Comparison of ENCODE assay signal across 25 mouse cellular contexts in genomic region chr10:96626120-96626750, GRCm38 (mm10). TPM values are rescaled to one million over a fixed set of nuclear protein-coding genes. Genes with fewer than 3 reads are reported as not detected.
A peak's percentile ranks its signal among the peaks of the same experiment; 100 is the strongest.
DNase-seq lines count a peak whose midpoint lies in the region; ATAC-seq and TF ChIP-seq lines count a peak whose summit lies in the region.
"Had no signal": no experiment of that assay in that cellular context is flagged by ENCODE, and none has a peak within 500 bp of the region (broad histone marks: within the 10 kb centered on the region; RNA-seq: fewer than 3 reads in every experiment).

No protein-coding gene starts in this region.

- WGBS in hindbrain, embryonic 14.5 days = 93% methylated on average over 10 of the region's 10 CpGs
- 93% methylated on average over 10 of the region's 10 CpGs for WGBS in hindbrain, embryonic 12.5 days
- WGBS in neural tube, embryonic 13.5 days = 94% methylated on average over 10 of the region's 10 CpGs
- 85% methylated on average over 10 of the region's 10 CpGs for WGBS in stomach, postnatal 0 days

- H3K27ac ChIP-seq in hindbrain, embryonic 14.5 days = no peak overlapping the region
- H3K27ac ChIP-seq in hindbrain, embryonic 12.5 days = no peak overlapping the region
- no peak overlapping the region for H3K27ac ChIP-seq in neural tube, embryonic 13.5 days (replicated peaks)
- no peak overlapping the region; the same call in 1 of the 2 replicates for H3K27ac ChIP-seq in stomach, postnatal 0 days (replicated peaks)
- H3K27ac ChIP-seq: embryonic facial prominence, embryonic 13.5 days; kidney, postnatal 0 days; midbrain, embryonic 12.5 days had no signal

- DNase-seq in adrenal gland, adult (ENCODE audit: inconsistent age in 2 of 2, low spot score in 1 of 2) = peak; percentile 50 to 63
- DNase-seq in adrenal gland, postnatal 14 days = no peak
- no peak for DNase-seq in hindbrain, embryonic 14.5 days (ENCODE audit: low spot score)
- no peak for DNase-seq in neural tube, embryonic 10.5 days (ENCODE audit: extremely low spot score, low spot score)
- DNase-seq in stomach, postnatal 0 days (ENCODE audit: low spot score) = no peak
- no peak for DNase-seq in gastrocnemius, postnatal 25 days
- DNase-seq: cerebellum, adult 11 months; cerebellum, postnatal 36 days; embryo, embryonic 11 days; gastrocnemius, postnatal 14 days; heart, adult 18-20 months; heart, postnatal 10 days; kidney, adult 11 months; liver, postnatal 0 days; lung, postnatal 10 days; thymus, postnatal 25 days had no signal

- H3K4me3 ChIP-seq in hindbrain, embryonic 14.5 days (replicated peaks; ENCODE audit: low read length) = no peak overlapping the region
- H3K4me3 ChIP-seq in hindbrain, embryonic 12.5 days = no peak overlapping the region
- no peak overlapping the region for H3K4me3 ChIP-seq in neural tube, embryonic 13.5 days
- no peak overlapping the region for H3K4me3 ChIP-seq in stomach, postnatal 0 days (ENCODE audit: low read depth, low read length)
- H3K4me3 ChIP-seq: embryonic facial prominence, embryonic 13.5 days; erythroblast, embryonic 14.5 days; heart, embryonic 12.5 days had no signal

- peak overlapping the region; percentile 96 for H3K4me2 ChIP-seq in hindbrain, embryonic 14.5 days (replicated peaks)
- H3K4me2 ChIP-seq in hindbrain, embryonic 12.5 days (replicated peaks) = no peak overlapping the region
- H3K4me2 ChIP-seq in neural tube, embryonic 13.5 days = 0 out of 2 replicates have a peak overlapping the region, but pooled peaks have one; percentile 5
- peak overlapping the region; percentile 8; the same call in 1 of the 2 replicates for H3K4me2 ChIP-seq in stomach, postnatal 0 days (replicated peaks; ENCODE audit: low read depth)
- H3K4me2 ChIP-seq: embryonic facial prominence, embryonic 13.5 days; liver, embryonic 11.5 days had no signal

- H3K27me3 ChIP-seq in hindbrain, embryonic 14.5 days (ENCODE audit: control insufficient read depth, insufficient read depth, low read length) = no peaks in the 10 kb centered on the region
- no peaks in the 10 kb centered on the region for H3K27me3 ChIP-seq in hindbrain, embryonic 12.5 days
- no peaks in the 10 kb centered on the region for H3K27me3 ChIP-seq in neural tube, embryonic 13.5 days
- H3K27me3 ChIP-seq in stomach, postnatal 0 days (ENCODE audit: control insufficient read depth, insufficient read depth, low read length) = no peaks in the 10 kb centered on the region
- H3K27me3 ChIP-seq: embryonic facial prominence, embryonic 13.5 days; heart, embryonic 12.5 days; midbrain, embryonic 12.5 days had no signal

- H3K4me1 ChIP-seq in hindbrain, embryonic 14.5 days (replicated peaks; ENCODE audit: control insufficient read depth, insufficient read depth, low read length) = peaks cover 51% of the 10 kb centered on the region
- peaks cover 38% of the 10 kb centered on the region for H3K4me1 ChIP-seq in hindbrain, embryonic 12.5 days
- H3K4me1 ChIP-seq in neural tube, embryonic 13.5 days (replicated peaks) = peaks cover 91% of the 10 kb centered on the region
- 0 out of 2 replicates have a peak, but pooled peaks cover 9% of the 10 kb centered on the region for H3K4me1 ChIP-seq in stomach, postnatal 0 days (replicated peaks; ENCODE audit: control insufficient read depth, insufficient read depth)

- TF ChIP-seq EP300 in stomach, postnatal 0 days (optimal IDR thresholded peaks at IDR 0.05) = no peak

- ATAC-seq in hindbrain, embryonic 14.5 days (ENCODE audit: low FRiP score) = no peak
- ATAC-seq in hindbrain, embryonic 12.5 days (ENCODE audit: low FRiP score) = no peak
- no peak for ATAC-seq in neural tube, embryonic 13.5 days (ENCODE audit: low read depth)
- no peak for ATAC-seq in stomach, postnatal 0 days (ENCODE audit: low FRiP score, low TSS enrichment)
- ATAC-seq: forebrain, embryonic 14.5 days had no signal

- no peak overlapping the region for H3K9ac ChIP-seq in hindbrain, embryonic 14.5 days
- H3K9ac ChIP-seq in hindbrain, embryonic 12.5 days = no peak overlapping the region
- H3K9ac ChIP-seq in neural tube, embryonic 13.5 days = no peak overlapping the region
- no peak overlapping the region for H3K9ac ChIP-seq in stomach, postnatal 0 days (ENCODE audit: low read length)
- H3K9ac ChIP-seq: embryonic facial prominence, embryonic 13.5 days; heart, embryonic 12.5 days; liver, postnatal 0 days; midbrain, embryonic 12.5 days had no signal

- no peak for TF ChIP-seq CTCF in stomach, postnatal 0 days (IDR thresholded peaks at IDR 0.05; ENCODE audit: low read depth)

- H3K36me3 ChIP-seq in hindbrain, embryonic 14.5 days (replicated peaks; ENCODE audit: control insufficient read depth, insufficient read depth) = peaks cover 33% of the 10 kb centered on the region; the same call in 1 of the 2 replicates
- H3K36me3 ChIP-seq in hindbrain, embryonic 12.5 days = peaks cover 17% of the 10 kb centered on the region
- peaks cover 31% of the 10 kb centered on the region for H3K36me3 ChIP-seq in neural tube, embryonic 13.5 days
- H3K36me3 ChIP-seq in stomach, postnatal 0 days (ENCODE audit: control insufficient read depth, insufficient read depth, low read length) = no peaks in the 10 kb centered on the region; the same call in none of the 2 replicates

- no peaks in the 10 kb centered on the region for H3K9me3 ChIP-seq in hindbrain, embryonic 14.5 days (ENCODE audit: control insufficient read depth, low read length)
- no peaks in the 10 kb centered on the region for H3K9me3 ChIP-seq in hindbrain, embryonic 12.5 days (replicated peaks)
- H3K9me3 ChIP-seq in neural tube, embryonic 13.5 days = no peaks in the 10 kb centered on the region
- H3K9me3 ChIP-seq in stomach, postnatal 0 days (ENCODE audit: control insufficient read depth, low read length) = no peaks in the 10 kb centered on the region
- H3K9me3 ChIP-seq: embryonic facial prominence, embryonic 13.5 days; heart, embryonic 12.5 days; midbrain, embryonic 12.5 days had no signal

RNA-seq across cellular contexts. Expression of gene Btg1, which starts 9.4 kb away (rescaled TPM):
- 145 and 150 TPM in 2 replicates for total RNA-seq in adrenal gland, postnatal 14 days (2021)
- 54.5 and 54.7 TPM in 2 replicates for polyA plus RNA-seq in hindbrain, embryonic 14.5 days (2014; fragmentation: Nextera tagmentation; extraction: Ambion mirVana)
- 69.1 and 69.6 TPM in 2 replicates for polyA plus RNA-seq in hindbrain, embryonic 12.5 days (2016; fragmentation: Nextera tagmentation; extraction: Ambion mirVana)
- 49.5 and 51.6 TPM in 2 replicates for polyA plus RNA-seq in neural tube, embryonic 13.5 days (2015; fragmentation: Nextera tagmentation; extraction: Ambion mirVana)
- 59.8 and 63.0 TPM in 2 replicates for polyA plus RNA-seq in stomach, postnatal 0 days (2015; fragmentation: Nextera tagmentation; extraction: Ambion mirVana)
- total RNA-seq in gastrocnemius, postnatal 25 days (2021) = 10 to 100 TPM; 14.8 to 15.3 TPM

Comparison
In these comparisons a context has a peak if more than half of its experiments do, and no peak if none do; other contexts are left out.
1. DNase-seq: peak in adrenal gland, adult (2 of 2); none in adrenal gland, postnatal 14 days (single experiment), hindbrain, embryonic 14.5 days (single experiment), neural tube, embryonic 10.5 days (single experiment), stomach, postnatal 0 days (single experiment) and gastrocnemius, postnatal 25 days (single experiment).